Mouse (Mus musculus) mouse trophoblast stem cell (cell line): ENCODE measurements around the gene Mcrip1.

Source experiments
- in situ Hi-C, 2 experiments: fragments of 300-500 bp; cut with MseI, MboI; formaldehyde crosslinking; loops; 2 replicates in 1 of 2; 3 replicates in 1 of 2; pipeline ENCODE4 v1.15.1; 2025

The Mcrip1 gene

GRCm38 (mm10) chr11:120545964-120546363 is 3.6 kb downstream of the Mcrip1 start:
- in situ Hi-C loops, result no loop called here

GRCm38 (mm10) chr11:120542376-120542775 is 7.2 kb downstream of the Mcrip1 start:
- in situ Hi-C loops, result no loop called here

- in situ Hi-C loops, result no loop called here
These were observed 7.6 kb downstream of the Mcrip1 start for GRCm38 (mm10) chr11:120541907-120542306.

- in situ Hi-C loops, result no loop called here
These were observed 10.1 kb downstream of the Mcrip1 start for GRCm38 (mm10) chr11:120539285-120540014.

- in situ Hi-C loops, result no loop called here
These were observed 10.6 kb downstream of the Mcrip1 start for GRCm38 (mm10) chr11:120538955-120539284.

- in situ Hi-C loops, result no loop called here
These were observed 11.0 kb downstream of the Mcrip1 start for GRCm38 (mm10) chr11:120538485-120538884.

- in situ Hi-C loops, result no loop called here
These were observed 13.7 kb downstream of the Mcrip1 start for GRCm38 (mm10) chr11:120535804-120536203.

GRCm38 (mm10) chr11:120535145-120535544 is 14.4 kb downstream of the Mcrip1 start:
- in situ Hi-C loops, result no loop called here

GRCm38 (mm10) chr11:120534093-120534492 is 15.4 kb downstream of the Mcrip1 start:
- in situ Hi-C loops, result no loop called here

GRCm38 (mm10) chr11:120531646-120532045 is 17.9 kb downstream of the Mcrip1 start:
- in situ Hi-C loops, result no loop called here

GRCm38 (mm10) chr11:120530085-120530964 is 19.2 kb downstream of the Mcrip1 start, which contains the start of gene Gcgr:
TSS of gene Gcgr (plus strand) at chr11:120530699.
- in situ Hi-C loops, result no loop called here

GRCm38 (mm10) chr11:120528903-120529302 is 20.6 kb downstream of the Mcrip1 start:
- in situ Hi-C loops, result no loop called here

- in situ Hi-C loops, result no loop called here
These were observed 21.7 kb downstream of the Mcrip1 start for GRCm38 (mm10) chr11:120527690-120528354.

GRCm38 (mm10) chr11:120525959-120526358 is 23.6 kb downstream of the Mcrip1 start:
- in situ Hi-C loops, result no loop called here

GRCm38 (mm10) chr11:120522581-120522980 is 26.9 kb downstream of the Mcrip1 start:
- in situ Hi-C loops, result loop anchor here in 1 of 2 experiments (5.0 kb wide), 1 partner anchor 35 kb away; no protein-coding TSS in a partner anchor

GRCm38 (mm10) chr11:120520967-120521540 is 28.5 kb downstream of the Mcrip1 start:
- in situ Hi-C loops, result loop anchor here in 1 of 2 experiments (5.0 kb wide), 1 partner anchor 36 kb away; no protein-coding TSS in a partner anchor

GRCm38 (mm10) chr11:120520498-120520897 is 29.0 kb downstream of the Mcrip1 start:
- in situ Hi-C loops, result loop anchor here in 1 of 2 experiments (5.0 kb wide), 1 partner anchor 37 kb away; no protein-coding TSS in a partner anchor

GRCm38 (mm10) chr11:120519738-120520137 is 29.8 kb downstream of the Mcrip1 start:
- in situ Hi-C loops, result loop anchor here in 1 of 2 experiments (5.0 kb wide), 1 partner anchor 38 kb away; no protein-coding TSS in a partner anchor

GRCm38 (mm10) chr11:120518558-120518957 is 31.0 kb downstream of the Mcrip1 start:
- in situ Hi-C loops, result no loop called here

GRCm38 (mm10) chr11:120518027-120518426 is 31.5 kb downstream of the Mcrip1 start:
- in situ Hi-C loops, result no loop called here

- in situ Hi-C loops, result no loop called here
These were observed 32.4 kb downstream of the Mcrip1 start for GRCm38 (mm10) chr11:120517147-120517546.
